Mouse (Mus musculus) T-cell, adult 66 days (primary cell): Measurements from ENCODE around the gene Gm21885. TPM values are rescaled to one million over a fixed set of nuclear protein-coding genes. Genes with fewer than 3 reads are reported as not detected.

Experiments used
- total RNA-seq, 2 experiments: library from RNA; stranded (reverse); gene quantifications; 3 replicates in 1 of 2; 4 replicates in 1 of 2; pipeline ENCODE4 v1.2.4; 2023

Gene Gm21885
- not detected for total RNA-seq

DNA sequence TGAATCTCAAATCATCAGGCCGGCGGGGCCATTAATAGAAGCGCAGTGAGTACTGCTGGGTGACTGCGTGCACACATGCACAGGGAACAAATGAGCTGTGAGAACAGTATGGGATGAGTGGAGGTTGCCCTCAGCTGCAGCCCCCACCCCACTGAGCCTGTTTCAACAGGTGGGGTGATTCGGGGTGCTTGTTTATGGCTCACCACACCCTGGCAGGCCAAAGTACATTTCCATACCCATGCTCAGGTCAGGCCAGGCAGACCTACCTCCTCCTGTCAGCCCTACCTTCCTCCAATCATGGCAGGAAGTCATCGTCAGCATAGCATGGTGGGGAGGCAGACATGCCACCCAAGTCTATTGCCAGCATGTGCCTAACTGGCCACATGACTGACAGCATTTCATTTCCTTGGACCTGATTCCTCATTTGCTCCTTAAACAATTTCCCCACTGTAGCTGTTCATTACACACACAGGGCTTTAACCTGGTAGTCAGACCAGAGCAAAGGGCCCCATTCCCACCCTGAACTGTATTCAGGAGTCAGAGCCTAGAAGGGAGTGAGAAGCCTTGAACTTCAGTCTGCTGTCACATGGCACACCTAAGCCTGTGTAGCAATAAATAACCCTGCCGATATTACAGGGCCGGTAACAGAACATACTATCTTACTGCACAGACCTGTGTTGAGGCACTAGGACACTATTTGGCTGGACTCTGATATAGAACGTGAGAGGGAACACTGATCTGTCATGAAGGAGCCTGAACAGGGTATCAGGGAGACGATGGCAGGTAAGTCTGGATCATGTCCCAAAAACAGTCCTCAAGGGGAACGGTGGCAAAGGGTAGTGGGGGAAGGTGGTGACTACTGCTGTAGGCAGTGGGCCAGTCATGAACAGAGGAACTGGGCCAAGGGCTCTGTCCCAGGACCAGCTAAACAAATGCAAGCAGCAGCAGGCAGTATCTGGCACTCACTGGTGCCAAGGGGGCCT lies at the start of gene Gm21885:
Gene Gm21885 (plus strand): TSS at position 675 of the 983 bp plus-strand sequence.

DNA sequence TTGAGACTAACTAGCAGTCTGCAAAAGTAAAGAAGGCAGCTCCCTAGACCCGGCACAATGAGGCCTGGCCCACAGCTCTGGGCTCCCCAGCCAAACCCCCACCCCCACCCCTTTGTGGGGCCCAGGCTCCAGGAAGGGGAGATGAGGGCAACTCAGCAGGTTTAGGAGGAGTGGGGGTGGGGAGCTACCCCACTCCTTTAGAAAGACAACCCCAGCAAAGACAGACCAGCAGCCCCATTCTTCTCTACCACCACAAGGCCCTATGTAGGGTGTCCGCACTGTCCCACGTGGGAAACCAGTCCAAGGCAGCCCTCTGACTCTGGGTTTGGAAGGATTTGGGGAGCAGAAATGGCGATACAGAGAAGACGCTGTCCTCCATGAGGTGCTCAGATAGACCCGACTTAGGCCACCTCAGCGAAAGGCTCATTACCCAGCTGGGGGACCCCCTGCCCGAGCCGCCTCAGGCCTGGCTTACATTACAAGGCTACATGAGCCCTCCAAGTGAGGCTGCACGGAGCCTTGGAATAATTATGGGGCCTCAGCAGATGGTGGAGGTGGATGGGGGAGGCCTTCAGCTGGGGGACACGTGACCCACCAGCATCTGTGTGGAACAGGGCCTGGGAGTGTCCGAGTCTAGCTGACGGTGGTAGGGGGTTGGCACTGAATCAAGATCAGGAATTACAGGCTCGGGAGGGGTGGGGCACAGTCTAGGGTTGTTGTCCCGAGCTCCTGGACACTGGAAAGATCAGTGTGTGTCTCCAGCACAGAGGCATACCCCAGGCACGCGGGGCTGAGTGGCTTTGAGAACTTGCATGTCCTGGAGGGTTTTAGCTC lies 35.5 kb upstream of the Gm21885 start, which contains the start of gene Wfikkn2:
Gene Wfikkn2 (minus strand): TSS at position 51 of the 834 bp plus-strand sequence.

DNA sequence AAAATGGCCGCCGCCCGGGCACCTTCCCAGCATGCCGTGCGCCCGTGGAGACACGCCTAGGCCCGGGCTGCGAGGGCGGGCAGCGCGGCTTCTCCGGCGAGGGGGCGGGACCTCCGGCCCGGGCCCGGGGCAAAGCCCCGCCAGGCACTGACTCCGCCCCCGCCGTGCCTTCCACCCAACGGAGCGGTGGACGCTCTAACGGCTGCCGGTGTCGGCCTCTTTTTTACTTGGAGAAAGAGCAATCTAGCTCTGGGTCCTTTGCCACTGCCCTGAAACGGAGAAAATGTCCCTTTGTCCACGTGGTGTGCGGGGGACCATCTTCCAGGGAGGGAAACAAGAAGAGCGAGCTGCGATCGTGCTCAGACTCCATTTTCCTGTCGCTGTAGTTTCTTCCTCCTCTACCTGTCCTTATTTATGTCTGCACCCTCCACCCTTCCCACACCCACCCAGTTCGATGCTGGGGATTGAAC lies 40.3 kb downstream of the Gm21885 start, which contains the start of gene Luc7l3:
Gene Luc7l3 (minus strand): TSS at position 58 of the 470 bp plus-strand sequence.

GRCm38 (mm10) chr11:94327693-94328643 lies 46.3 kb downstream of the Gm21885 start, which contains the start of gene Ankrd40:
Gene Ankrd40 (plus strand): TSS chr11:94328001.

Other genes with a start within 250 kb of the Gm21885 start
- 10 to 100 TPM; 66.7 to 70.6 TPM for gene Tob1, start 70.4 kb upstream of the Gm21885 start, total RNA-seq
- 1 to 10 TPM; 1.0 to 1.8 TPM for gene Wfikkn2, start 35.9 kb upstream of the Gm21885 start, total RNA-seq
- gene Luc7l3, start 40.1 kb downstream of the Gm21885 start, total RNA-seq = 100 to 1,000 TPM; 106 to 115 TPM
- gene Ankrd40, start 46.1 kb downstream of the Gm21885 start, total RNA-seq = 10 to 100 TPM; 38.0 to 49.6 TPM
- 1 to 10 TPM; 5.0 to 5.1 TPM for gene Abcc3, start 111.1 kb downstream of the Gm21885 start, total RNA-seq
- not detected for gene Cacna1g, start 192.3 kb downstream of the Gm21885 start, total RNA-seq
- not detected for gene Spata20, start 204.3 kb downstream of the Gm21885 start, total RNA-seq
- gene Epn3, start 218.1 kb downstream of the Gm21885 start, total RNA-seq = under 1 TPM in 1 of 2 experiments, not detected in 1; 0.15 TPM
- gene Mycbpap, start 239.9 kb downstream of the Gm21885 start, total RNA-seq = not detected